8 mouse cellular contexts compared by ENCODE assay signal in the genomic region with DNA sequence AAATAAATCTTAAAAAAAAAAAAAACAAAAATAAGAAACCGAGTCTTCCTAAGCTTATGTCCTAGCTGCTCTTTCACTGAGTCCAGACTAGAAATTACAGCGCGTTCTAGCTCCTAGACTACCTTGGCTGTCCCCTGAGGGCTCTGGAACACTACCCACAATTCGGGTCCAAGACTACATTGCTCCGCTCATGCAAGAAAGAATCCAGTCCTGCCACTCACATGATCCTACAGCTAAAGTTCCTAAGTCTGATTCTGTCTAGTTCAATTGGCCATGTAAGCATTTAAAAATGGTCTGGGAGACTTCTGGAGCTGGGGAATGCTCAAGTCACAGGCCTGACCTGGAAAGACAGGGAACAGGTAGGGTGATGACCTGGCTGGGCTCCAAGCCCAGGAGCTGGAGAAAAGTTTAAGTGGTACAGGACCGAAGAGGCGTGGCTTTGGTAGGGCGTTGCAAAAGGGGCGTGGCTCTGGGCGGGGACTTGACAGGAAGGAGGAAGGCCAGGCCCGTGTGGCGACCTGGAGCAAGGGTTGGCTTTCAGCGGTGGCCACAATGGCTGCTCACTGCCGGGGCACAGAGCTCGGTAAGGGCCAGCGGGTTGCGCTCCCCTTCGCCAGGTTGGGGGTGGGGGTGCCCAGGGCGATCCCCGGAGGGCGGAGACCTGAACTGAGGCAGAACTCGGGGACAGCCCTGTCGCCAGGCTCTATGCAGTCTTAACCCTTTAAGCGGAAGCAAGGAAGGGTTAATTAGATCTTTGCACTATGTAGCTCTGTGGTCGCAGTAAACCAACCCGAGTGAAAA. TPM values are rescaled to one million over a fixed set of nuclear protein-coding genes. Genes with fewer than 3 reads are reported as not detected.
A peak's percentile ranks its signal among the peaks of the same experiment; 100 is the strongest.
DNase-seq lines count a peak whose midpoint lies in the region; ATAC-seq lines count a peak whose summit lies in the region.

Gene Dera, plus strand, starts transcription at position 491 of the 801 bp plus-strand sequence.

- H3K27me3 ChIP-seq in forebrain, embryonic 11.5 days (ENCODE audit: control insufficient read depth, insufficient read depth, low read length), result no peaks in the 10 kb centered on the region
- no peaks in the 10 kb centered on the region for H3K27me3 ChIP-seq in lung, embryonic 16.5 days (ENCODE audit: control insufficient read depth, insufficient read depth, low read depth, low read length)

- peak within 1 kb of the TSS; percentile 57 for H3K4me2 ChIP-seq in forebrain, embryonic 11.5 days (ENCODE audit: low read depth, low read length, severe bottlenecking)
- H3K4me2 ChIP-seq in lung, embryonic 16.5 days (ENCODE audit: low read depth, low read length), result peak within 1 kb of the TSS; percentile 77

- peak within 1 kb of the TSS; percentile 61 for H3K9ac ChIP-seq in forebrain, embryonic 11.5 days (ENCODE audit: low read length)
- H3K9ac ChIP-seq in lung, embryonic 16.5 days (ENCODE audit: low read length), result peak within 1 kb of the TSS; percentile 81

- 11% methylated on average over 26 of the region's 26 CpGs for WGBS in forebrain, embryonic 11.5 days
- WGBS in lung, embryonic 16.5 days, result 9% methylated on average over 26 of the region's 26 CpGs

- peak; percentile 93 for DNase-seq in ES-CJ7 (ENCODE audit: low read depth, low spot score)
- DNase-seq in c-Kit-positive CD71-positive TER-119-negative erythroid progenitor cells, embryonic 14.5 days (ENCODE audit: low read depth), result peak; percentile 86
- peak; percentile 92 for DNase-seq in forebrain, embryonic 11.5 days (ENCODE audit: low spot score)
- peak; percentile 80 to 91 for DNase-seq in heart, postnatal 10 days
- DNase-seq in kidney, postnatal 4 days, result peak; percentile 95 to 96
- DNase-seq in ovary, adult 18-20 months (ENCODE audit: low spot score), result peak; percentile 71
- DNase-seq in thymus, postnatal 14 days, result peak; percentile 94

- no peak within 1 kb of the TSS for H3K27ac ChIP-seq in forebrain, embryonic 11.5 days (ENCODE audit: low read depth, low read length)
- H3K27ac ChIP-seq in lung, embryonic 16.5 days (ENCODE audit: low read length), result peak within 1 kb of the TSS; percentile 43; the same call in 1 of the 2 replicates

- peak within 1 kb of the TSS; percentile 57 for H3K4me3 ChIP-seq in forebrain, embryonic 11.5 days (ENCODE audit: low read depth, low read length)
- peak within 1 kb of the TSS; percentile 86 for H3K4me3 ChIP-seq in lung, embryonic 16.5 days (ENCODE audit: low read length)

- ATAC-seq in forebrain, embryonic 11.5 days (replicated peaks; ENCODE audit: low FRiP score), result peak; percentile 93
- ATAC-seq in lung, embryonic 16.5 days (ENCODE audit: low read depth), result peak; percentile 92

- intact Hi-C loops in heart, postnatal 10 days (cut with DNase I), result no loop called here

- peaks cover 8% of the 10 kb centered on the region; the same call in 1 of the 2 replicates for H3K36me3 ChIP-seq in forebrain, embryonic 11.5 days (ENCODE audit: control insufficient read depth, insufficient read depth, low read length)
- peaks cover 15% of the 10 kb centered on the region for H3K36me3 ChIP-seq in lung, embryonic 16.5 days (ENCODE audit: control insufficient read depth, insufficient read depth, low read length)

- 0 out of 2 replicates have a peak, but pooled peaks cover 2% of the 10 kb centered on the region for H3K4me1 ChIP-seq in forebrain, embryonic 11.5 days (replicated peaks; ENCODE audit: control insufficient read depth, insufficient read depth, low read length)
- H3K4me1 ChIP-seq in lung, embryonic 16.5 days (replicated peaks; ENCODE audit: control insufficient read depth, insufficient read depth, low read length), result peaks cover 4% of the 10 kb centered on the region

- H3K9me3 ChIP-seq in forebrain, embryonic 11.5 days (ENCODE audit: control insufficient read depth, low read length), result no peaks in the 10 kb centered on the region
- H3K9me3 ChIP-seq in lung, embryonic 16.5 days (ENCODE audit: control insufficient read depth, low read length), result no peaks in the 10 kb centered on the region

RNA-seq across cellular contexts. Expression of gene Dera, which starts in this region (rescaled TPM):
- 44.5 and 46.4 TPM in 2 replicates for polyA plus RNA-seq in forebrain, embryonic 11.5 days (2014; fragmentation: Nextera tagmentation; extraction: Ambion mirVana)
- total RNA-seq in heart, postnatal 10 days (2021), result 10 to 100 TPM; 14.4 to 16.2 TPM
- 65.1 and 65.9 TPM in 2 replicates for polyA plus RNA-seq in lung, embryonic 16.5 days (2015; fragmentation: Nextera tagmentation; extraction: Ambion mirVana)
